ENCODE assay signal across 23 mouse cellular contexts in the genomic region with DNA sequence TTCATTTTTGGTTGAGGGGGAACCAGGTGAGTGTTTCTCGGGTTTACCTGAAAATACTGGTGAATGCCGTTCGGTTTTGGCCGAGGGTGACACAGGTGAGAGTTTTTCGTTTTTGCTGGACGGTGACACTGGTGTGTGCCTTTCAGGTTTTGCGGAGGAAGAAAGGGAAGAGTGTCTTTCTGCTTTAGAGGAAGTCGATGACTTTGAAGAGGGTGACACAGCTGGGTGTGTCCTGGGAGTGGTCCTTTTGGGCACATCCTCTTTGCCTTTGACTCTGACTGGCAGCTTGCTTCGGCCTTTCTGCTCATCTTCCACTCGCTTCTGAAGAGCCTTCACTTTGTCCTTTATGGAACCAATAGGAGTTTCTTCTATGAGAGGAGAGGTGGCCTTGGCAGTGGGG.
DNase-seq lines count a peak whose midpoint lies in the region; ATAC-seq and TF ChIP-seq lines count a peak whose summit lies in the region.
"Had no signal": no experiment of that assay in that cellular context is flagged by ENCODE, and none has a peak within 500 bp of the region (broad histone marks: within the 10 kb centered on the region; RNA-seq: fewer than 3 reads in every experiment).

No protein-coding gene starts in this region.

- H3K79me2 ChIP-seq in CH12.LX (replicated peaks; ENCODE audit: control insufficient read depth, extremely low read depth, insufficient read depth, poor library complexity, severe bottlenecking), result no peaks in the 10 kb centered on the region

- peak; percentile 60 for TF ChIP-seq POLR2A in CH12.LX (IDR thresholded peaks at IDR 0.05; ENCODE audit: low read depth, low read length)

- TF ChIP-seq CTCF in CH12.LX (conservative IDR thresholded peaks at IDR 0.05 in 1 of 2, IDR thresholded peaks at IDR 0.05 in 1 of 2; ENCODE audit: low read depth in 2 of 2, low read length in 2 of 2), result no peak
- TF ChIP-seq CTCF in intestine, postnatal 0 days (IDR thresholded peaks at IDR 0.05; ENCODE audit: low read depth), result no peak

- ATAC-seq in megakaryocyte, adult 5-6 weeks (ENCODE audit: poor library complexity, severe bottlenecking), result peak; percentile 83
- ATAC-seq in monocyte, adult 5-6 weeks (replicated peaks; ENCODE audit: insufficient number of reproducible peaks, low FRiP score, low TSS enrichment, poor library complexity, severe bottlenecking), result peak; percentile 32; the same call in 1 of the 2 replicates
- ATAC-seq in intestine, postnatal 0 days, result no peak
- ATAC-seq: activated CD4-positive, CD25-positive, alpha-beta regulatory T cell, adult 4 months; CD4-positive, CD25-positive, alpha-beta regulatory T cell, adult 4 months; Patski had no signal

- peak overlapping the region; percentile 41; the same call in 1 of the 2 replicates for H3K27ac ChIP-seq in CH12.LX (ENCODE audit: insufficient read depth, low read depth)
- H3K27ac ChIP-seq in intestine, postnatal 0 days (ENCODE audit: low read depth, low read length), result no peak overlapping the region

- dilution Hi-C loops in CH12.LX (cut with MboI; ENCODE audit: extremely low pct_ligation_motif_present, extremely low pct_unique_long_range_greater_than_20kb, low sequenced_read_pairs), result no loop called here

- no peaks in the 10 kb centered on the region for H3K9me3 ChIP-seq in CH12.LX (replicated peaks; ENCODE audit: low read length)
- H3K9me3 ChIP-seq in intestine, postnatal 0 days (ENCODE audit: control insufficient read depth), result no peaks in the 10 kb centered on the region
- H3K9me3 ChIP-seq: G1E had no signal

- WGBS in intestine, postnatal 0 days, result 95% methylated on average over 10 of the region's 10 CpGs

- in situ Hi-C loops in CH12.LX (cut with MboI; ENCODE audit: low pct_ligation_motif_present, low pct_unique_long_range_greater_than_20kb, low sequenced_read_pairs), result no loop called here

- TF ChIP-seq RAD21 in CH12.LX (IDR thresholded peaks at IDR 0.05; ENCODE audit: low read depth, low read length), result no peak

- TF ChIP-seq EP300 in CH12.LX (IDR thresholded peaks at IDR 0.05; ENCODE audit: low read length), result no peak

- H3K36me3 ChIP-seq in CH12.LX (replicated peaks in 1 of 2; ENCODE audit: control insufficient read depth in 1 of 2, insufficient read depth in 1 of 2, low read length in 1 of 2), result peaks cover 0 to 26% of the 10 kb centered on the region in 2 experiments
- no peaks in the 10 kb centered on the region for H3K36me3 ChIP-seq in intestine, postnatal 0 days (ENCODE audit: control insufficient read depth, insufficient read depth)

- H3K4me1 ChIP-seq in CH12.LX (ENCODE audit: control insufficient read depth in 1 of 2, insufficient read depth in 2 of 2), result peaks cover 0 to 17% of the 10 kb centered on the region in 2 experiments; a peak in 3 of 4 replicates
- no peaks in the 10 kb centered on the region for H3K4me1 ChIP-seq in intestine, postnatal 0 days (replicated peaks; ENCODE audit: control insufficient read depth, insufficient read depth, low read length)

- no peaks in the 10 kb centered on the region for H3K27me3 ChIP-seq in CH12.LX (replicated peaks)
- H3K27me3 ChIP-seq in intestine, postnatal 0 days (replicated peaks; ENCODE audit: control insufficient read depth, insufficient read depth, low read length), result no peaks in the 10 kb centered on the region
- H3K27me3 ChIP-seq: Patski had no signal

- no peak for DNase-seq in CH12.LX (ENCODE audit: extremely low read depth)
- DNase-seq in monocyte, adult 2 months (ENCODE audit: low read depth in 1 of 2, low spot score in 2 of 2), result peak; percentile 7 to 32
- DNase-seq in Muller cell, postnatal 12 days (ENCODE audit: inconsistent ontology term), result no peak
- DNase-seq in layer of hippocampus, postnatal 14 days (ENCODE audit: low spot score in 2 of 2), result no peak
- DNase-seq in retina, postnatal 1 day, result no peak
- DNase-seq: adrenal gland, adult 2 months; adrenal gland, adult 8-10 months; adrenal gland, postnatal 10 days; adrenal gland, postnatal 14 days; adrenal gland, postnatal 25 days; adrenal gland, postnatal 36 days; B cell, adult 2 months; cerebellum, adult 11 months; cerebellum, adult 11-12 months; cerebellum, adult 18-20 months; cerebellum, adult 2 months had no signal

- peak overlapping the region in 1 of 3 experiments; percentile 8 for H3K4me3 ChIP-seq in CH12.LX (replicated peaks in 1 of 3; ENCODE audit: low read depth in 2 of 3, low read length in 2 of 3, poor library complexity in 1 of 3)
- H3K4me3 ChIP-seq in intestine, postnatal 0 days (ENCODE audit: low read depth, low read length), result no peak overlapping the region

- H3K9ac ChIP-seq in CH12.LX (ENCODE audit: insufficient read depth, low read depth), result peak overlapping the region; percentile 58
- H3K9ac ChIP-seq in intestine, postnatal 0 days (ENCODE audit: low read depth, low read length), result no peak overlapping the region

- peak overlapping the region; percentile 41 for H3K4me2 ChIP-seq in CH12.LX (ENCODE audit: insufficient read depth, low read depth, poor library complexity, severe bottlenecking)
- H3K4me2 ChIP-seq in intestine, postnatal 0 days (replicated peaks; ENCODE audit: low read depth), result no peak overlapping the region

TF ChIP-seq in CH12.LX, 34 proteins besides CTCF, POLR2A, EP300 and RAD21:
- TF ChIP-seq KAT2A (IDR thresholded peaks at IDR 0.05; ENCODE audit: insufficient replicate concordance, low read length) (0 out of 2 replicates have a peak, but pooled peaks have one; percentile 41), IRF4 (IDR thresholded peaks at IDR 0.05; ENCODE audit: low read depth, low read length) (0 out of 2 replicates have a peak, but pooled peaks have one; percentile 24), NELFE (IDR thresholded peaks at IDR 0.05; ENCODE audit: low read depth, low read length) (peak; percentile 46; the same call in 1 of the 2 replicates), NRF1 (IDR thresholded peaks at IDR 0.05; ENCODE audit: low read depth, low read length) (0 out of 2 replicates have a peak, but pooled peaks have one; percentile 11), GABPA (IDR thresholded peaks at IDR 0.05; ENCODE audit: insufficient replicate concordance, low read depth, low read length) (no peak), SIN3A (IDR thresholded peaks at IDR 0.05; ENCODE audit: low read length) (no peak), TCF12 (IDR thresholded peaks at IDR 0.05; ENCODE audit: low read depth, low read length) (peak; percentile 43; the same call in 1 of the 2 replicates), CHD1 (IDR thresholded peaks at IDR 0.05; ENCODE audit: low read depth, low read length) (0 out of 2 replicates have a peak, but pooled peaks have one; percentile 56), JUND (conservative IDR thresholded peaks at IDR 0.05; ENCODE audit: low read depth, low read length) (no peak), TBP (conservative IDR thresholded peaks at IDR 0.05; ENCODE audit: low read depth, low read length) (0 out of 2 replicates have a peak, but pooled peaks have one; percentile 42), MAFK (IDR thresholded peaks at IDR 0.05; ENCODE audit: insufficient replicate concordance, low read length) (no peak), MYC (IDR thresholded peaks at IDR 0.05; ENCODE audit: low read depth, low read length) (no peak), CHD2 (IDR thresholded peaks at IDR 0.05; ENCODE audit: low read length) (no peak), ELF1 (IDR thresholded peaks at IDR 0.05; ENCODE audit: low read depth, low read length) (peak; percentile 16; the same call in 1 of the 2 replicates), HCFC1 (IDR thresholded peaks at IDR 0.05; ENCODE audit: low read depth, low read length) (no peak; the same call in 1 of the 2 replicates), MXI1 (IDR thresholded peaks at IDR 0.05; ENCODE audit: low read depth, low read length) (no peak), RCOR1 (conservative IDR thresholded peaks at IDR 0.05; ENCODE audit: low read depth, low read length) (no peak), POLR2AphosphoS2 (IDR thresholded peaks at IDR 0.05; ENCODE audit: low read depth, low read length) (no peak), USF2 (conservative IDR thresholded peaks at IDR 0.05; ENCODE audit: low read depth, low read length) (no peak), ZC3H11A (IDR thresholded peaks at IDR 0.05; ENCODE audit: low read depth, low read length) (no peak)

Comparison
In these comparisons a context has a peak if more than half of its experiments do, and no peak if none do; other contexts are left out.
1. DNase-seq: peak in monocyte, adult 2 months (2 of 2); none in CH12.LX (single experiment), Muller cell, postnatal 12 days (single experiment), layer of hippocampus, postnatal 14 days (0 of 2) and retina, postnatal 1 day (single experiment).